Mouse (Mus musculus) fibroblast of lung, adult 2 months (primary cell): ENCODE measurements around the gene Actn2.

ENCODE experiments used
- DNase-seq: peaks from one replicate; pipeline ENCODE4 v3.0.0-alpha.2; 2011; ENCODE audit warnings: low read depth

Gene Actn2

DNA sequence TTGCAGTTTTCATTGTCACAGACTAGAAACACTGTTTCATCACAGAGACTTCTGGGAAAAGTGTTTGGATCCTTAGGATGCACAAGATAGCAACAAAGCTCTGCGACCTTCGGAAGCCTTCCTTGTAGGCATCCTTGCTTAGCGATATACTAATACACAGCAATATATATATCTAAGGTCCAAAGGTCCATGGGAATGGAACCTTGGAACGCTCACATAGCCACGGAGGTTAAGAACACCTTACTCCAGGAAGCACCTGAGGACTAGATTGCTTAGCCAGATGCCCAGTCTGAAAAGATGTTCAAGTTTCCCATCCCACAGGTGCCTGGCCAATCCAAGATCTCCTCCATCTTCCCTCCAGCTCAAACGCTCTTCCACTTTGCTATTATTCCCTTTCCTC is 26.4 kb downstream of the Actn2 start:
- no peak for DNase-seq

GRCm38 (mm10) chr13:12311930-12312492 is 28.5 kb downstream of the Actn2 start:
- DNase-seq = no peak

DNA sequence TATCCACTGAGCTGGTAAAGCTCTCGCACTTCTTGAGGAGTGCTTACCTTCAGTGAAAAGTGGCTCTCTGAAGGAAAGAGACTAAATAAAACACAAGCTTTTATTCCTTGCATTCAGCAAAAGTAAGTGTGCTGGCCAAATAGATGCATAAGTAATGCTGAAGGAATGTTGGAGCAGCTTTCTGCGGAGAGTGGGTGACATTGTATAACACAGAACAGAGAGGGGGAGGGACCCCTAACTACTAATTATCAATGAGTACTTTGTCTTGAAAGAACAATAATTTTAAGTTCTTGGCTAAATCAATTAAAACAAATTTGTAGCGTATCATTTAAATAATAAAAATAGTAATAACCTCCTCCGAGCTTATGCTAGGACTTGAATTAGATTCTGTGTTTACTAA is 29.2 kb downstream of the Actn2 start:
- no peak for DNase-seq

- DNase-seq = no peak
Measured at GRCm38 (mm10) chr13:12309446-12309845, 31.1 kb downstream of the Actn2 start.

DNA sequence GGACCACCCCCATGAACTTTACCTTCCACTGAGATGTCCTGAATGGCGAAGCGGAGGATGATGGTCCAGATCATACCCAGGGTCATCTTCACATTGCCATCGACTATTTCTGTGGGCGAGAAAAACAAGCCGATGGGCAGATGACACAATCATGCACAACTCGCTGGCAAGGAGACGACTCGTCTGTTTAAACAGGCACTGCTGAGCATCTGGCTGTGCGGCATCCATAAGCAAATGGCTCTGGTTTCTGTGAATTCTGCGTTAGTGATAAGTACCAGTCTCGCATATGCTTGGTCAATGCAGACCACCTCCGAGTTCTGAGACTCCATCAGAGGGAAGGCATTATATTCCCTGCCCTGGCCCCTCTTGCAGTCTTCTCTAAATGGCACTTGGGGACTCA is 31.7 kb downstream of the Actn2 start:
- no peak for DNase-seq

GRCm38 (mm10) chr13:12308473-12308872 is 32.1 kb downstream of the Actn2 start:
- no peak for DNase-seq

- DNase-seq = no peak
Measured at GRCm38 (mm10) chr13:12307286-12307685, 33.3 kb downstream of the Actn2 start.

DNA sequence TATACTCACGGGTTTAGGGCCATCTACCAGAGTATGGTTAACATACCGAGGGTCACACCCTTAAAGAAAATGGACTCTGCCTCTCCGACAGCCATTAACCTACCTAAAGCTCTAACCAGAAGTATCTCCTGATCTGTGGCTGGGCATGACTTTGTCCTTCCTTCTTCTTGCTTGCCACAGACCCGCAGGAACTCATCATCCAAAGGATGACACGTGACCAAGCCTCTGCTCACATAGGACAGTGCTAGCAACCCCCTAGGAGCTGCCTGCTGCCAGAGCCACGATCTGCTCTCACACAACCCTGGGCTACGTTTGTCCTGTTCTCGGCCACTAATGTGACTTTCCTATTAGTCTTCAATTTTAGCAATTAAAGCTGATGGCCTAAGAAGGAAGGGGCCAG is 35.0 kb downstream of the Actn2 start:
- DNase-seq = no peak

DNA sequence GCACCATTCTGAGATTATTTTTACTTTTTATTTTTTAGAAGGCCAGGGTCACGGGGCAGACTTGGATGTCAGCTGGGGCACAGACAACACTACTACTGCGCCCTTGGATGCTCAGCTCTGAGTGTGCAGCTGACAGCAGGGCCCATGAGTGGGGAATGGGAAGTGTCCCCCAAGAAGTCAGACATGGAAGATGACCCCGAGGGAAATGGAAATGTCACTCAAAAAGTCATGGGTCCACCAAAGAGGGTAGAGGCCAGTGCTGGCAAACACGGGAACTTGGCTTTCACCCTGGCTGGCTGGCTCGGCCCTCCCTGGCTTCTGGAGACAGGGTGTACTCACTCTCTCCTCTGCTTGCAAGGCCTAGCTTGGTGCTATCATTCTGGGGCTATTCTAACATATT is 35.6 kb downstream of the Actn2 start:
- no peak for DNase-seq

GRCm38 (mm10) chr13:12297777-12298176 is 42.8 kb downstream of the Actn2 start:
- no peak for DNase-seq

DNA sequence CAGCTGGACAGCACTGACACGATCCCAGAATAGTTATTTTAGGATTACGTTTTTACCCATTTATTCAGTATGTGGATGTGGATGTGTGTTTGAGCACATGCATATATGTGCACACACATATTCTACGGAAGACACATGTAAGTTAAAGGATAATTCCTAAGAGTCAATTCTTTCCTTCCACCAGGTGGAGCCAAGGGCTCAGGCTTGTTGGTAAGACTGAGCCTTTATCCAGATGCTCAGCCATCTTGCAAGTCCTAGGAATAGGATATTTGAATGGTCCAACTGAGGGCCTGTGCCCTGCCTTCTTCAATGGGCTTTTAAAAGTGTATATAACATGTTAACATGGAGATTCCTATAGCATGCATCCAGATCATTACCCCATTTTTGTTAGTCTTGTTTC is 43.9 kb downstream of the Actn2 start:
- DNase-seq = no peak

GRCm38 (mm10) chr13:12293810-12294209 is 46.8 kb downstream of the Actn2 start:
- DNase-seq = no peak

DNA sequence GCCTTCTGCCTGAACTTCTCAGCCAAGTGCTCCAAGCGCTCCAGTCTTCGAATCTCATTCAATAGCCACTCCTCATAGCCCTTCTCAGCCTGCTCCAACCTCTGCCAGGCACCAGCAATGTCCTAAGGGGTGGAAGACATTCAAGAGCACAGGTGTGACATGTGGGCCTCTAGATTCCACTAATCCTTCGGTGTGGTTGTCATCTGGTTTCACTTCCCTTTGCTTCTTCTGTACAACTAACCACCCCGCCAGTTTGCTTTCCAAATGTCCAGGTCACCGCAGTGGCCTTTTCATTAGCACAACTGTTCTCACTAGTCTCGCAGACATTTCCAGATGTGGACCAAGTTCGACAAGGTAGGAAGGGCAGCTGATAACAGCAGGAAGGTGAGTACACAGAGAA is 49.9 kb downstream of the Actn2 start:
- no peak for DNase-seq

DNA sequence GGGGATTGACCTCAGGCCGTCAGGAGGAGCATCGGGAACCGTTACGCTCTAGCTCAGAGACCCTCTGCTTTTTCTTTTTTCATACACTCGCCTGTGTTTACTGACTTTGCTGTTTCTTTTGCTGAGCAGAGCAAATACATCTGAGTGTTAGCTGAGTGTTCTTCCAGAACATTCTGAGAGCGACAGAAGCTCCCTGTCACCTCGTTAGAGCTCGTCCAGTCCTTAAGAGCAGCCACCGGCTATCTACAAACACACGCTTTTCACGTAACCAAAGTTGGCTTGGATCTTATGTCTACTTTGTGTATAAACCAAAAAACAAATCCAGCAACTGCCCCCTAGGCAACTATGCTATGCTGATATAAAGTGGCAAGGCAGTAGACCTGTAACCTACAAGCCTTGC is 56.0 kb downstream of the Actn2 start:
- DNase-seq = no peak

GRCm38 (mm10) chr13:12283826-12284225 is 56.7 kb downstream of the Actn2 start:
- DNase-seq = no peak

DNA sequence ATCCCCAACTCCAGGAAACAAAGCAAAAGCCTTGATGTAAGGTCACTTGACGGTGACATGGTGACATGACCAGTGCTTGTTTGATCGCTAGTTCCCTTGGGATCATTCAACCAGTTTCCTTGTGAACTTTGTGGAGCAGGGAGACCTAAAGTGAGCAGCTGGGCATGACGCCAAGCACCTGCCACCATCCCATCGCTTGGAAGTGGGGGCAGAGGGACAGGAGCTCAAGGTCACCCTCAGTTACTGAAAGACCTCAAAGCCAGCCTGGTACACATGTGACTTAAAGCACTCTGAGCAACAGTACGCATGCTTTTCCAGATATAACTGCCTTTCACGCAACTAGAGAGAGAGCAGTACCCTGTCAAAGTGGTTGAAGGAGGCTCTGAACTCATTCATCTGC is 65.8 kb downstream of the Actn2 start:
- no peak for DNase-seq

DNA sequence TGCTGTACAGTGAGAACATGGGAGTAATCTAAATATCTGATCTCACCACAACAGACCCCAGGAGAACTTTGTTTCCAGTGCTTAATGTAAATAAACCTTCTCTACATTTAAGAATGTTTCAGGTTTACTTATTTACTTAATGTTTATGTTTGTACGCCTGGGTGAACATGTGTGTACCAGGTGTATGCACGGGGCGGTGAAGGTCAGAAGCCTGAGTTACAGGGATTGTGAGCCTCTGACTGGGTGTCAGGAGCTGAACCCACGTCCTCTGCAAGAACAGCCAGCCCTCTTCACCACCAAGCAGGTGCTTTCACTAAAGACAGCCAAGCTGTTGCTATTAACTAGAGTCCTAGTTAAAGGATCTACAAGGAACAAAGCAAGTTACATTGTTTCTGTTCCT is 66.3 kb downstream of the Actn2 start:
- no peak for DNase-seq

DNA sequence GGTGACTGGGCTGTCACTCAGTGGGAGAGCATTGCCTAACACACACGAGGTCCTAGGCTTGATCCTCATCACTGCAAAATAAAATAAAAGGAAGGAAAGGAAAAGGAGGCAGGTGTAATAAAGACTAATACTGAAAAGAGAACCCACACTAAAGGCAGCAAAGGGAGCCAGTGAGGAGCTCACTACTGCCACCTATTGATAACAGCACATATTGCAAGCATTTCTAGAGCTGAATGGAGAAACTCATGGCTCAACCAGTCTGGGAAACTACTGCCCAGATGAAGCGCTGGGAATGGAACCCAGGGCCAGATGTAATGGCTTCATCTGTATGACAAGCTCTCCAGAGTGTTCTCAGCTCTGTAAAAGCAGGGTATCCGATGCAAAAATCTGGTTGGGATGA is 67.6 kb downstream of the Actn2 start:
- DNase-seq = no peak

DNA sequence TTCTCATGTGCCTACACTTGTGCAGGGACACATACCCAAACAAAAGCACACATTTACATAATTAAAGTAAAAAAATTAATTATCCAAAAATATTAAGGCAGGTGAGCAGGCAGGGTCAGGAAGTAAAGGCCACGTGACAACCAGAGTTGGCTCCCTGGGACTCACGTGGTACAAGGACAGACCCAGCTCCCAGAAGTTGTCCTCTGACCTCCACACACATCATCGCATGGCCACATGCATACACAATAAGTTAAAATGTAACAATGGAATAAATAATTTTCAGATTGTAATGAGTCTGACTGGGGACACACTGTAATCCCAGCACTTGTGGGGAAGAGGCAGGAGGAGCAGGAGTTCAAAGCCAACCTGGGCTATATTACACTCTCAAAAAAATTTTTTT is 72.6 kb downstream of the Actn2 start:
- no peak for DNase-seq

- no peak for DNase-seq
Measured at GRCm38 (mm10) chr13:12267097-12267496, 73.5 kb downstream of the Actn2 start.

- no peak for DNase-seq
Measured at GRCm38 (mm10) chr13:12263996-12264395, 76.6 kb downstream of the Actn2 start.

- no peak for DNase-seq
Measured at GRCm38 (mm10) chr13:12261505-12261904, 79.1 kb downstream of the Actn2 start.

GRCm38 (mm10) chr13:12257391-12258380 is 82.9 kb downstream of the Actn2 start, which contains the start of gene Mtr:
Gene Mtr (minus strand): TSS chr13:12258113.
- DNase-seq = peak; percentile 86
